Mouse (Mus musculus): ENCODE results near the gene Tmprss12.
"Not testable (repeated sequence)": the region's sequence is repeated elsewhere in the genome, so short reads cannot be mapped to it uniquely, and the experiment has no call there.

Tmprss12 gene

DNA sequence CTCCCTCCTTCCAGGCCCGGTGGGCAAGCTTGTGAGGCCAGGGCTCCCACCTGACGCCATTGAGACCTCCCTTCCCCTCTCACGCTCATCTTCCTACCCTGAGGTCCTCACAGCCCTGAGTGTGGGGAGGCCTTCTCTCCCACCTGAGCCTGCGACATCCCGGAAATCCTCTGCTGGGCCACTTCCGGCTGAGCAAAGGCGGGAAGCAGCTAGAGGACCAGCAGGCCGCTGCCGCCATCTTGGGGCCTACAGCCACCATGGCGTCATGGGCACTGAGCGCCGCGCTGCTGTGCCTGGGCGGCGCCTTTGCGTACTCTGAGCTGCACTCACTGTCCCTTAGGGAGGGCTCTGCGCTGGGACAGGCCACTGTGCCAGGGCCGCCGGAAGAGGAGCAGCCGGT, at the start of gene Tmprss12:
Gene Tmprss12 (plus strand): TSS at position 212 of the 400 bp plus-strand sequence.
- no peak for DNase-seq

DNA sequence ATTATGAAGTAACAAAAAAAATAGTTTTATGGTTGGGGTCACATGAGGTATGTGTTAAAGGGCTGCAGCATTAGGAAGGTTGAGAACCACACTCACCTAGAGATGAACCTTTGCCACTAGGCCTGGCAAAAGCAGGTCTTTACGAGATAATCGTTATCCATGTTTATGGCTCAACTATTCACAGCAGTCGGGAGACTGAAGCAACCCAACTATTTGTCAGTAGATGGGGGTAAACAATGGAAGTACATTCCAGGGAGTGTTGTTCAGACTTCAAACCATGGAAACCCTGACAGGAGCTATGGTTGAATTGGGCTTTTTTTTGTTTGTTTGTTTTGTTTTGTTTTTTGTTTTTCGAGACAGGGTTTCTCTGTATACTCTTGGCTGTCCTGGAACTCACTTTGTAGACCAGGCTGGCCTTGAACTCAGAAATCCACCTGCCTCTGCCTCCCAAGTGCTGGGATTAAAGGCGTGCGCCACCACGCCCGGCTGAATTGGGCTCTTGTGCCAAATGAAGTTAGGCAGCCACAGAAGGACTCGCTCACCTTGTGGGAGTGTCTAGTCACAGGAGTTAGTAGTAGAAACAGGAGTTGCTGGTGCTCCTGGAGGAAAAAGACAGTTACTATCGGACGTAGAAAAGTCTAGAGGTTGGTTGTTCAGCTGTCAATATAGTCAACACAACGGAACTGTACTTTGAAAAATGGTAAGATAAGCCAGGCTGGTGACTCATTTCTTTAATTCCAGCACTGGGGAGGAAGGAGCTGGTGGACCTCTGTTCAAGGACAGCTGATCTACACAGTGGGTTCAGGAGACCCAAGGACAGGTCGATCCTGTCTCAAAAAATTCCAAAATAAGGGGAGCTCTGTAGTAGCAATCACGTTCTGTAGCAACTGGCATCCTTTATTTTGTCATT, 48.8 kb upstream of the Tmprss12 start:
- no peak for DNase-seq

DNA sequence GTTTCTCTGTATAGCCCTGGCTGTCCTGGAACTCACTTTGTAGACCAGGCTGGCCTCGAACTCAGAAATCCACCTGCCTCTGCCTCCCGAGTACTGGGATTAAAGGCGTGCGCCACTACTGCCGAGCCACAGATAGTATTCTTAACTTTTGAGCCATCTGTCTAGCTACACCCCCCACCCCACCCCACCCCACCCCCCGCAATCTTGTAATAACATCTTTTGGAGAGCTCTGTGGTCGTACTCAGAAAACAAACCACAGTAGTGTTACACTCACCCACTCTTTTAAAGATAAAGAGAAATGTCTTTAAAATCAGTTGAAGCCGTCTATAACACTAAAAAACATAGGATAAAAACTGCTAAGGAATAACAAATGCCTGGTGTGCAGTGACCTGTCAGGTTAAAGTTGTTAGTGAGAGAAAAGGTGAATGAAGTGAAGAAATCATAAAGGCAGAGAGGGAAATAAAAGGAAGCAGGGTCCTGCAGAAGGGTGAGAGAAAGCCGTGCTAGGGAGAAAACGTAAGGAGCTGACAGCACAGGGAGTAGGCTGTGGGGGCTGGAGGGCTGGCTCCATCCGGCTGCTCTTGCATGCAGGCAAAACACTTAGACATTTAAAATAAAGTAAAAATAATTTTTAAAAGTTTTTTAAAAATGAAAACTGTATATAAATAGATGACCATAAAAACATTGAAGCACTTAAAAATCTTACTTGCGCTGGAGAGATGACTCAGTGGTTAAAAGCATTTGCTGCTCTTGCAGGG, 45.2 kb upstream of the Tmprss12 start:
- DNase-seq: peak; percentile 26

DNA sequence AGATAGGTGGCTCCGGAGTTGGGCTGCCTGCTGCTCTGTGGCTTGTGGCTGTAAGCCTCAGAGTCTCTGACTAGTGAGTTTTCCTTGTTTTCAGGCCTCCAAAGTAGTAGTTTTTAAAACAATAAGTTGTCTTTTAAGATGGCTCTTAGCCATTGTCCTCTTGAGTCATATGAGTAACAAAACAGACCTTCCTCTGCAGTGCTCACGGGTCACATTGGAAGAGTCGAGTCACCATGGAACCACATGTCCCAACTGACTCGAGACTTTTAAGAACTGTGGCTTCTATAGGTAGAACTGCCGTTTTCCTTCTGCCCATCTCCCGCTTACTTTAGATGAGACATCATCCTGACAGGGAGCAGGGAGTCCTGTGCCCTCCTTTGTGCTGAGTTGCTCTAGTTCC, 43.7 kb upstream of the Tmprss12 start:
- no peak for DNase-seq

DNA sequence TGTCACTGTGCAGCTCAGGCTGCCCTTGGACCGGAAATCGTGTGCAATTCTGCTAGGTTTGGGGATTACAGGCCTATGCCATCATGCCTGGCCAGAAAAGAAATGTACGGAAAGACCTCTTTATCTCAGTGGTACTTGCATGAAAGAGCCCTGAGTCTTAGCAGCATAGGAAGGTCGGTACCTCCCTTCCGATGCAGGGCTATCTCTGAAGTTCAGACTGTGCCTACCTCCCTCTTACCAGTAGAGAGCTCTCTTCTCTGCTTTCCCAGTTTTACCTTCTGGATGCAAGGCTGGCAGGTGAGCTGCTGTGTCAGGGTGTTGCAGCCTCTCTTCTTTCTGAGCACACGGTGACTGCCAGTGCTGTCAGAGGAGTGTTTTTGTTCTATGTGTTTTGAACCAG, 38.9 kb upstream of the Tmprss12 start:
- DNase-seq: no peak

DNA sequence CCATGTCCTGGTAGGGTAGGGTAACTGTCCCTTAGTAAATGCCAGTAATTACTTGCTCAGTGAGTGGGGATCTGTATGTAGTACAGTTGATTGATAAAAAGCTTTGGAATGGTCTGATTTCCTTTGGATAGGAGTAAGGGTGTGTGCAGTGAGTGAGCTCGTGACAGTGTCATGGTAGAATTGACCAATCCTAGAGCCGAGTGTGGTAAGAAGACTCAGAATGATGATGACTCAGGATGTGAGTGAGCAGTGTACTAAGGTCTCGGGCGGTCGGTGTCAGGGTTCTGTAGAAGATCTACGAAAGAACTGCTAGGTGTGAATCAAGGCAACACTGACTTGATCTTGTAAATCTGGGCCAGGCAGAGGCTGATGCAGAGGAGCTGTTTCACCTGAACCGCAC, 34.7 kb upstream of the Tmprss12 start:
- no peak for DNase-seq

DNA sequence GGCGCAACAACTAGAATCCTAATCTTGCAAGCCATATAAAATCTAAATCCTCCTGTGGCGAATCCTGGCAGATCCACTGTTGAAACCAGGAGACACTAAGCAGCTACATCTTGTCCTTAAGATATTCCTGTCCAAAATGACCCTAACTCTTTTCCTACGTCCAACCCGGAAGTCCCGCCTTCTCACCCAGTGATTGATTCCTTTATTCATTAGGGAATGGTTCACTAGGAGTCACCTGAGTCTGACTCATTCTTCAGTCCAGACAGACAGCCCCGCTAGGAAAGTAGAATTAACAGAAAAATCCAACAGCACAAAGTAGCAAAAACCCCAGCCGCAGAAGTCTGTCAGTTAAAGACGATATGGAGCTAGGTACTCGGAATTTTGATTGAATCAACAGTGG, 33.3 kb upstream of the Tmprss12 start:
- DNase-seq: no peak

DNA sequence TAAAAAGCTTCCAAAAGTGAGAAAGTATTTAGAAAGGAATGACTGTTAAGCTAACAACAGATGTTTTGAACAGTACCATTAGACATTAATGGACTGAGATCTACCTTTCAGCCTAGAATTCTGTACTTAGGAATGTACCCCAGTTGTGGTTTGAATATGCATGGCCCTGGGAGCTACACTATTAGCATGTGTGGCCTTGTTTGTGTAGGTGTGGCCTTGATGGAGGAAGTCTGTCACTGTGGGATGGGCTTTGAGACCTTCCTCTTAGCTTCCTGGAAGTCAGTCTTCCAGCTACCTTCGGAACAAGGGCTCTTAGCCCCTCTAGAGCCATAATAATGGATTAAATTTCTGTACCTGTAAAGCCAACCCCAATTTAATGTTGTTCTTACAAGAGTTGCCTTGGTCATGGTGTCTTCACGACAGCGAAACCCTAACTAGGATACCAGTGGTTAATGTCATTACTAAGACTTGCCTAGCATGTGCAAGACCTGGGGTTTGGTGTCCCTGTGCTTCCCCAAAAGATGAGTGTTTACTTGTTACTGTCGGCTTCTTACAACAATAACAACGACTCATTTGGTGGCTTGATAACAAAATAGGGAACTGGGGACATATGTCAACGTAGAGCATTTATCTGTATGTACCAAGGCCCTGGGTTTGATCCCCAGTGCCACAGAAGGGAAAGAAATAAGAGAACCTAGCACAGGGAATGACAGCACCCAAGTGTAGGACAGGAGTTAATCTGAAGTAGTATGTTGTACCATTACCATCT, 31.8 kb upstream of the Tmprss12 start:
- DNase-seq: no peak

DNA sequence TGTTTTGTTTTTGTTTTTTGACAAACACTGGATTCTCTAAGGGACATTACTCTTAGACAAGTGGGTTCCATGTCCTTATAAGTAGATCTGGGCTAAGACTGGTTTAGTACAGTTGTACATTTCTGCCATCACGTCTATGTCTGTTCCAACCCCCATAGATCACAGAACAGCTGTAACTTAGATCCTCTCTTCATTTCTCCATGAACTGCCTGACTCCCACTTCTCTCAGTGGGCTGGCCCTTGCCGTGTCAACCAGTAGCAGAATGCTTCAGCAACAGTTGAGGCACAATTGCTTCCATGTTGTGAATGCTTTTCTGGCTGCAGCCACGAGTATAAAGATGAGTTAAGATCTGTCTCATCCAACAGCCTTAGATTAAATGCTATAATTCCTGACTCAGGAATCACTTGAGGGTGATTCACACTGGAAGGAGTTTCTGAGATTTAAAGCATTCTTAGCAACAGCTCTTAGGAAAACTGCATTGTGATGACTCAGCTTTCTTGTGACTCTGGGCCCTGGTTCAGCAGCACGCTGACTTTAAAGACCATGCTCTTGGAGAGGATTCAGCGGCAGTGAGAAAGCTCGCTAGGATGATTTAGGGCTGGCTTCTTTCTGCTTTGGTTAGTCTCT, 29.4 kb upstream of the Tmprss12 start:
- DNase-seq: no peak

DNA sequence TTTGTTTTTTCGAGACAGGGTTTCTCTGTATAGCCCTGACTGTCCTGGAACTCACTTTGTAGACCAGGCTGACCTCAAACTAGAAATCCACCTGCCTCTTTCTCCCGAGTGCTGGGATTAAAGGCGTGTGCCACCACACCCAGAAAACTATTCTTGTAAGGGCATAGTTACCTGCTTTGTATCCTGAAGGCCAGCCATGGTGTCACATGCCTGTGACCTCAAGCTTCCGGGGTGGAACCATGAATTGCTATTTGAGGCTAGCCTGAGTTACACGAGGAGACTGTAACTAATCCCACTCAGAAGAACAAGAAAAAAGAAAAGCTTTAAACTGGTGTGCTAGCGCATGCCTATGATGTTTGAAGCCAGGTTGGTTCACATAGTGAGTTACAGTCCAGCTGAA, 24.3 kb upstream of the Tmprss12 start:
- DNase-seq: no peak

DNA sequence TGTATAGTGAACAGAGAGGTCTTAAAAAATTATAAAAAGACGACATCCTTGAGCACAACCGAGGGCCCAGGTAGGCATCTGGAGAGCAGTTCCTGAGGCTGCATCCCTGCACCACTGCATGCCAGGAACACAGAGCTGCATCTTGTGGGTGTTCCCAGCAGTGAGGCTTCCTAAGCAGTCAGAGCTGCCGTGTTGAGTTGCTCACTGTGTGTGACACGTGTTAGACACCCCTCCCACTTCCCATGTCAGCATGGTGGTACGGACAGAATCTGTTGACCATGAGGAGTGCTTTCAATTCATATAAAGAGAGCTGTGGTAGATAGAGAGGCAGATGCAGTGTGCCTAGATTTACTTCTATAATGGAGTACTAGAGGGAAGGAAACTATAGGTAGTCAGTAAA, 23.3 kb upstream of the Tmprss12 start:
- DNase-seq: no peak

DNA sequence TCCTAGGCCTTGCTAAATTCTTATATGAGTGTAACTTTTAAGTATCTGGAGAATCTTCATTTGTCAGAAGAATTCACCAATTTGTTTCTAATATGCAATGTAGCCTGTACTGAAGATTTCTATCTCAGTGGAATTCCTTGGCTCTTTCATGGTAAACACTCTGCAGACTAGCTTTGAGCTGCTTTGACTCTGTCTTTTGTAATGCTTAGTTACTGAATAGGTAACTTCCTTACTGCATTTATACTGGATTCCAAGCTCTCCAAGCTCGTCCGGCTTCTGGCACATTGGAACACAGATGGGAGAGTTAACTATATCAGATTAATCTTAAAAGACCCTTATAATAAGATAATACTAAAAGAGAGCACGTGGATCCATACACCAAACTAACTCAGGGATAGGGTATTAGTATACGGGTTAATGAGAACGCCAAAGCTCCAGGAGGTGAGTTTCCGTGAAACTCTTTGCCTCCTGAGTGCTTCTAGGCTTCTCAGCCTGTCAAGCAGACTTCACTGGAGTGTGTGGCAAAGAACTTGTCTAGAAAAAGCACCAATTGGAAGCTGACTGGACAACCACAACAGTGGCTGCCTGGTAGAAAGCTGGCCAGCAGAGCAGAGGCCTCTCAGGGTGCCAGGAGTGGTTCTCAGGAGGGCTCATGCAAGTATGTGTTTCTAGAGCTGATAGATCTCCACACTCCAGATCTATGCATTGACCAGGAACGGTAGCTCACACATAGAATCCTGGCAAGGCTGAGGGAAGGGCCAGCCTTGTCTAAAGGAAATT, 21.8 kb upstream of the Tmprss12 start:
- no peak for DNase-seq

DNA sequence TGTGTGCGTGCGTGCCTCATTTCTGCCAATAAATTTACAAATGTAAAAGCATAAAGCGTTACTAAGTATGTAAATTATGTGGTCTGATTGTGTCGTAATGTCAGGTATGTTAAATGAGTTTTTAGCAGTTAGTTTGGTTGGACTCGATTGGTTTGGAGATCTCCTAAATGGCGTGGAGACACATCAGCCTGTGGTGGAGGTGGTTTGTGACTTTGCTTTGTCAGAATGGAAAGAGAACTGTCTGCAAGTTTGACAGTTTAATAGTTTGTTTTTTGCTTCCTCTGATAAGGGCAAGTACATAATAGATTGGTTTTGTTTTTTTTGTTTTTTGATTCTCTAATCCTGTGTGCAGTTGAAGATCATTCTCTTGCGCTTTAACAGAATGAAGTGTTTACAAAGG, 20.3 kb upstream of the Tmprss12 start:
- DNase-seq: not testable (repeated sequence)

DNA sequence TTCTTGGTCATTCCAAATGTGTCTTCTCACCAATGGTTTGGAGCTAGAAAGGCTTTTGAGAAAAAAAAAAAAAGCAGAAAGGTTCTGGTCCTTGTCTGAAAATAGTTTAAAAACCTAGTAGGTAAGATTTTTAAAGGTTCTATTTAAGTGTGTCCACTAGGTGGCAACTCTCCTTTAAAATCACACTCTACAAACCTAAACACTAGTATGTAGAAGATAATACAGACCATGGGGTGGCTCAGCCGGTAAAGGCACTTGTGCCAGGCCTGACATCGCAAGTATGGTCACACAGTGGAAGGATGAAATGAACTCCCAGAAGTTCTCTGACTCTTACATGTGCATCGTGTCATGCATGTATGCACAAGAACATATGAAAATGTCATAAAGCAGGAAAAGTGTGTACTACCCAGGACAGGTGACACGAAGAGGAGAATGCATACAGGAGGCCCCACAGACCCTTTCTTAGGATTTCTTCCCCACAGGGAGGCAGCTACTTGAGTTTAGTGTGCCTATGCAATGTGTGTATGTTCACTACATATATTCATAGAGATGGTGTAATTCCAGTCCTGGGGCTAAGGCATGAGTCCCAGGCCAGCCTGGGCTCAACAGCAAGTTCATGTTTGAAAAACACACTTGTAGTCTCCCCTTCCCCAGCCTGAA, 17.3 kb upstream of the Tmprss12 start:
- DNase-seq: no peak

DNA sequence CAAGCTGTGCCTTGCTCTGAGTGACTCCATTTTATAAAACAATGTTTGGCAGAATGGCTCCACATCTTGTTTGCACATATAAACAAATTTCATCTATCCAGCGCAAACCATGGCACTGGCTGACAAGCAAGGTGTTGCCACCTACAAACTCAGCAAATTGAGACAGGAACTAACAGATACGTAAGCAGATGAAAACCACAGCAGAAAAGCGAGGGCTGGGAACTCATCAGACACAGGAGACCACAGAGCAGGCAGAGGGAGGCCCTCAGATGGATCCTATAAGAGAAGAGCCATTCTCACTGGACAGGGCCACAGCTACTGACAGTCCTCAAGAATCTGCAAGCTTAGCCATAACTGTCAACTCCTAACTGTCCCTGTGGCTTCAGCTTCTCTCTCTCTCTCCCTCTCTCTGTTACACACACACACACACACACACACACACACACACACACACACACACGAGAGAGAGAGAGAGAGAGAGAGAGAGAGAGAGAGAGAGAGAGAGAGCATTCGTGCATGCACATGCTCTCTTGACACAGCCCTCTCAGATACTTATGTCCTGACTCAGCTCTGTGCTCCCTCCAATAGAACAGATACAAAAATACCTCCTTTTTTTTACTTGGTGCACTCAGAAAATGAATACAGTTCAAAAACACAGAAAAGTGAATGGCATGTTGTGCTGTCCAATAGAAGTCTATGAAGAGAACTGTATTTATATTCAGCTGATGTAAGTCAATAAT, 14.9 kb upstream of the Tmprss12 start:
- no peak for DNase-seq

DNA sequence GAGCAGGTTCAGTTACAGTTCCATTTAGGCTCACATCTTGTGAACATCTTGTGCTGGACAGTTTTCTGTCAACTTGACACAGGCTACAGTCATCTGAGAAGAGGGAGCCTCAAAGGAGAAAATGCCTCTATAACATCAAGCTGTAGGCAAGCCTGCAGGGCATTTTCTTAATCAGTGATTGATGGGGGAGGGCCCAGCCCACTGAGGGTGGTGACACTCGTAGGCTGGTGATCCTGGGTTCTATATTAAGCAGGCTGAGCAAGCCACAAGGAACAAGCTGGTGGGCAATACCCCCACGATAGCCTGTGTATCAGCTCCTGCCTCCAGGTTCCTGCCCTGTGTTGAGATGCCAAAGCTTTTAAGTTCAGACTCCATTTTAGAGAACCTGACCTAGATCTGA, 11.7 kb upstream of the Tmprss12 start:
- DNase-seq: no peak

DNA sequence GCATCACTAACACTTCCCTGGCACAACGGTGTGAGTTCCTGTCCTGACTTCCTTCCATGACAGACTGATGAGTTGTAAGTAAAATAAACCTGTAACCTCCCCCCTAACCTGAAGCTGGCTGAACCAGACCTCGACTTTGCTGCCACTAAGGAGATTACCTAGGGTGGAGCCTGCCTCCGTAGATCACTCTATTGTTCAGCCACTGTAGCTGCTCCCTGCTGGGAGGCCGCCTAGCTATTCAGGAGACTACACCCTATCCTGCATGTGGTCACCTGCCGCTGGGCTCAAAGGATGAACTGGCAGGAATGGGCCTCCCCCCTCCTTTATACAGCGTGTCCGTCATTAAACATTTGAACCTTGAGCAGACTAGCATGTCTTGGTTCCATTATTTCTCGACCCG, 10.9 kb upstream of the Tmprss12 start:
- DNase-seq: no peak

DNA sequence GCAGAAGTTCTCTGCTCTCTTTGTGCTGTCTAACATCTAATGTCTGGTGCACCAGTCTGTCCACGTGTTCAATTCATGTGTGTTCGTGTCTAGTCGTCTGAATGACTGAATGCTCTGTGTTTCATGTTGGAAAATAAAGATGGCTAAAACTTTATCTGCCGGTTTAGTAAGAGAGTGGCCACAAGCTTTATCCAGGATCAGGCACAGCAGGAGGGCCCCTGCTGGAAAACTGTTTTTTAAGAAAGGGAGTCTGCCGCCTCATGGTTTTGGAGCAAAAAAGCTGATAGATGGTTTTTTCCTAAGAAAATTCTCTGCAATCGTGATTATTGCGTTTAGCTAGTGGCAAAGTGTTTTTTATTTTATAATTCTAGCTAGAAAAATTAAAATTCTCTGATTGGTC, 10.0 kb upstream of the Tmprss12 start:
- DNase-seq: not testable (repeated sequence)

DNA sequence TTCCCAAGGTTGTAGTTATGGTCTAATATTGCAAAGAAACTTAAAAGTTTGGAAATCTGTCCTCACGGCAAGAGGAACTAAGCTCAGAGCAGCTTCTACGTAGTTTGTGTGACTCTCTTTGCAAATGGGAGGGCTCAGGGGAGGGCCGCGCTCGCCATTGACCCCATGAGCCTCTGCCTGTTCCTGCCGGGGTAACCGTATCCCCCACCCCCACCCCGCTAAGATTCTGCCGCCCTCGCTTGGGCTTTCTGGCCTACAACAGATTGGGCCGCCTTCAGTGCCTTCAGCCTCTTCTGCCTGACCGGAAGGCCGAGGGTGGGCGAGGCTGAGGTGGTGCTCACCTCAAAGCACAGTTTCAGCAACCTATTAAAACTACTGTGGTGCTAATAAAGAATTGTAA, 9.2 kb upstream of the Tmprss12 start:
- no peak for DNase-seq

DNA sequence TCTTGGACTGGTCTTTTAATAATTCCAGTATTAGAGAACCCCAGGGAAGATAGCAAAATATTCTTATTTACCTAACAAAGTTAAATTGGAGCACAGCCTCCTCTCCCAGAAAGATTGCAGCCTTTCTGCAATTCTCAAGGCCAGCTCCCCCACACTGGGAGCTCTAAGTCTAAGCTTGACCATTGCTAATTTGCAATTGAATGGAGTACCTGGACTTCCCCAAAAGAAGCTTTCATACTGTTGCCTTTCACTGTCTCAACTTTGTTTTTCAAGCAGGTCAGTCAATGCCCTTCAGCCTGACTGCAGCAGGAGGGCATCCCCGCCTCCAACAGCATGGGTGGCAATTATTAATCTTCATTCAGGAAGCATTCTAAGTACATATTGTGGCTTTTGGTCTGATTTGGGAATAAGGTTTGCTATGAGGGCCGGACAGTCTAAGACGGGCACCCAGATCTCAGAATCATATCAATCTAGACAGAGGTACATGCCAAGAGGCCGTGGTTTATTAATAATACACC, 6.8 kb upstream of the Tmprss12 start:
- not testable (repeated sequence) for DNase-seq

Measured in liver (tissue).